Mouse (Mus musculus) urinary bladder, postnatal 25 days (tissue): ENCODE measurements at regions not wholly inside any gene's neighbourhood (a gene's known extent, or its start where the extent isn't known, plus 50 kb on each side); places are given as distances from the start of the nearest gene placed in this dataset.

ENCODE experiments used
- DNase-seq: peaks from one replicate; pipeline ENCODE4 v3.0.0; 2022; ENCODE audit warnings: low spot score

DNA sequence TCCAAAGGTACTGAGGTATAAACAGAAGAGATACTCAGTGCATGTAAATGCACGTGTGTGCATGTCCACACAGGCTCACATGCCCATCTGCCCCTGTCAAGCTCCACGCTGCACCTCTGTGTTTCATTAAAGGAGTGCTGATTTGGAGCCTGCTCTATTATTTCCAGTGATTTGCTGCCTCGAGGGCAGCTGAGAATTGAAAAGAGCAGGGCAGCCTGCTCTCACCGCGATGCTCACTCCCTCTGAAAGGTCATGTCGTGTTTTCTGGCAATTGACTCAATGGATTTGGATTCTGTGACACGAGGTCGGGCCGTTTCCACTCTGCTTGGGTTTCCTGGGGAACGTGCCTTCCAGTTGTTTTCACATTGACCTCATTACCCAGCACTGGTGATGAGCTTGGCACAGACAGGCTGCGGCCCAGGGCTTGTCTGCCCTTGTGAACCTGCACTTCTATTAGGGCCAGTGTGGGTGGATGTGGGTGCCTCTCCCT, 167.1 kb downstream of the Fam169b start:
- no peak for DNase-seq

DNA sequence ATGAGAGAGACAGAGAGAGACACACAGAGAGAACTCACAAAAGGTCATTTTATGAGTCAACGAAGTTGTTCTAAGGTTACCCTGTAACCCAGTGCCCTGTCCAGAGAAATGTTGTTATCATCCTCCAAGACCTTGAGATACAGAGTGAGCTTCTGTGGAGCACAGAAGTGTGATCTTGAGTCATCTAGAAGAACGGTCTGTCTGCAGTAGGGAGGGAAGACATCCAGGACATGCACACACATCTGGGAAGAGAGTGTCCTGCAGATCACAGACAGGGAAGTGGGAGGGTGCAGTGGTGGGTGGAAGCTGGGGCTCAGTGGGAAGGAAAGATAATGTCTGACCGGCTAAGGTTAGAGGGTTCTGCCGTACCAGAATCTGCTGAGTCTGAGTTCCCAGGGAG, 155.3 kb downstream of the Fam169b start:
- no peak for DNase-seq

GRCm38 (mm10) chr7:68415890-68416289, 142.3 kb downstream of the Fam169b start:
- no peak for DNase-seq

DNA sequence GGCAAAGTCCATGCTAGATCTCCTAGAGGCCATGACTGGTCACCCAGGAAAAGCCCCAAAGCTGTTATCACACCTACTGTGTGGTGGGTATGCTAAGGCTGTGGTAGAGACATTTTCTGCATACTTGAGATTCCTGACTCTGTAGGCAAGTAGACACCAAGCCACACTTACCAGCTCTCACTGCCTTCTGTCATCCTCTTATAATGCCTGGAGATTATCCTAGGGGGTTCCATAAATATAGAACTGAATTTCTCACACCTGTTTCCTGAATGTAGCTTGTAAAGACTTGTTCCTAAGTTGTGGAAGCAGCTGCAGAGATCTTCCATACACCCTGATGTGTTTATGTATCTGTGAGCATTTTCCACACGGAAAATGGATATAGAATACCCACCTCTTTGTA, 139.1 kb downstream of the Fam169b start:
- no peak for DNase-seq
